Mouse (Mus musculus) embryonic facial prominence, embryonic 15.5 days (tissue): ENCODE data around the gene Pkp3. TPM values are rescaled to one million over a fixed set of nuclear protein-coding genes. Genes with fewer than 3 reads are reported as not detected.

Source experiments
- ATAC-seq: fragments of 200-750 bp; cut with Nextera tagmentation; 2 replicates; pipeline ENCODE4 v1.8.0; 2017; ENCODE audit warnings: low read depth, moderate TSS enrichment; ENCODE audit not compliant: insufficient number of reproducible peaks, low FRiP score, low TSS enrichment
- H3K27ac ChIP-seq: fragments of 300-500 bp; sonication (generic); replicated peaks from 2 replicates; pipeline ENCODE4 v1.5.1; 2015; ENCODE audit warnings: mild to moderate bottlenecking, inconsistent platforms
- H3K27me3 ChIP-seq: fragments of 300-500 bp; sonication (generic); 2 replicates; pipeline ENCODE4 v1.6.1; 2015; ENCODE audit warnings: inconsistent platforms
- H3K36me3 ChIP-seq: fragments of 300-500 bp; sonication (generic); 2 replicates; pipeline ENCODE4 v1.6.1; 2015; ENCODE audit warnings: mild to moderate bottlenecking, inconsistent platforms
- H3K4me1 ChIP-seq: fragments of 300-500 bp; sonication (generic); 2 replicates; pipeline ENCODE4 v1.6.1; 2015; ENCODE audit warnings: inconsistent platforms
- H3K4me2 ChIP-seq: fragments of 300-500 bp; sonication (generic); replicated peaks from 2 replicates; pipeline ENCODE4 v1.6.1; 2015; ENCODE audit warnings: mild to moderate bottlenecking, inconsistent platforms
- H3K4me3 ChIP-seq: fragments of 300-500 bp; sonication (generic); replicated peaks from 2 replicates; pipeline ENCODE4 v1.5.1; 2015; ENCODE audit warnings: mild to moderate bottlenecking, inconsistent platforms
- H3K9ac ChIP-seq: fragments of 300-500 bp; sonication (generic); 2 replicates; pipeline ENCODE4 v1.6.1; 2015; ENCODE audit warnings: inconsistent platforms
- H3K9me3 ChIP-seq: fragments of 300-500 bp; sonication (generic); replicated peaks from 2 replicates; pipeline ENCODE4 v1.6.1; 2016; ENCODE audit warnings: inconsistent platforms
- WGBS: fragments of 180-500 bp; shearing (Covaris S2); methylation state at CpG from one replicate; pipeline ENCODE4 v1.1.7; 2015; 5-methylcytosine and 5-hydroxymethylcytosine counted together
- polyA plus RNA-seq: library from polyadenylated mRNA; unstranded; fragments of >200 nt; fragmentation: Nextera tagmentation; extraction: Ambion mirVana; gene quantifications from 2 replicates; pipeline ENCODE4 v1.2.1, GENCODE M21; 2015

Gene Pkp3
- polyA plus RNA-seq, 1 experiment from 2014 or later = 118 TPM

DNA sequence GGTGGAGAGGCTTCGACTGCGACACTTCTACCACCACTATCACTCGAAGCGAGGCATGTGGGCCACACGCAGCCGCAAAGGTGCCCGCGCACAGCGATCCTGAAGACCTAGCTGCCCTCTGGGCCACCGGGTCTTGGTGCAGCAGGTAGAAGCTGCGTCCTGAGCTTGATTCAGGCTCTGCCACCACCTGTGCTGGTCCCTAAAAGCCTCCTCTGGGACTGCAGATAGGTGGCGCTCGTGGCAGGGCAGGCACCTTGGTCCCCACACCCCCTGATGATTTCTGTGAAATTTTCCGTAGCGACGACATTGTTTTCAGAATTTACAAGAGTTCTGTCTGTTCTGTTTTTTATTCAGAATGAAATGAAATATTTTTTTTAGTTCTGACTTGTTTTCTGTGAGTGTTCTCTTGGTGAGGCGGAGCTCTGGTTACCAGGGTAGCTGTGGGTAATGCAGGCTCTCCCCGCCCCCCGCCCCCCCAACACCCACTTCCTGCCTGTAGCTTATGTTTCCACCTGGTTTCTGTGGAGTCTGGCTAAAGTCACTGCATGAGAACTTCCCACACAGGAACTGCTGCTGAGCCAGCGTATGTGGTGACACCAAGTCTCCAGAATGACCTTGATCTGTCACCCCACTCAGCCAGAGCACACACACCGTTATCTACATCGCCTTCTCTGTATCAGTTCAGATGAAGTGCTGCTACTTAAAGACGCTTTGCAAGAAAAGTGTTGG is 5.8 kb upstream of the Pkp3 start:
- 27% methylated on average over 23 of the region's 23 CpGs for WGBS
- 0 out of 2 replicates have a peak, but pooled peaks cover 6% of the 10 kb centered on the region for H3K36me3 ChIP-seq
- H3K9ac ChIP-seq = no peak overlapping the region
- H3K4me3 ChIP-seq = no peak overlapping the region
- H3K27me3 ChIP-seq = peaks cover 20% of the 10 kb centered on the region
- peak overlapping the region; percentile 21; the same call in 1 of the 2 replicates for H3K4me2 ChIP-seq
- H3K4me1 ChIP-seq = peaks cover 18% of the 10 kb centered on the region
- H3K9me3 ChIP-seq = no peaks in the 10 kb centered on the region
- no peak overlapping the region for H3K27ac ChIP-seq
- ATAC-seq = no peak

- H3K4me2 ChIP-seq = no peak overlapping the region
Measured at GRCm38 (mm10) chr7:141073782-141074181, 4.2 kb upstream of the Pkp3 start.

GRCm38 (mm10) chr7:141078876-141079275 is 858 bp downstream of the Pkp3 start:
- 0 out of 2 replicates have a peak, but pooled peaks have one; percentile 40 for ATAC-seq
- peak overlapping the region; percentile 41 for H3K4me2 ChIP-seq
- H3K9ac ChIP-seq = no peak overlapping the region
- 54% methylated on average over 4 of the region's 4 CpGs for WGBS
- H3K27ac ChIP-seq = peak overlapping the region; percentile 84
- H3K36me3 ChIP-seq = peaks cover 5% of the 10 kb centered on the region; the same call in 1 of the 2 replicates
- peaks cover 3% of the 10 kb centered on the region; the same call in 1 of the 2 replicates for H3K4me1 ChIP-seq
- H3K9me3 ChIP-seq = no peaks in the 10 kb centered on the region
- no peaks in the 10 kb centered on the region for H3K27me3 ChIP-seq
- H3K4me3 ChIP-seq = peak overlapping the region; percentile 44

More at GRCm38 (mm10) chr7:141073782-141074181, 4.2 kb upstream of the Pkp3 start:
- no peaks in the 10 kb centered on the region for H3K36me3 ChIP-seq
- no peak overlapping the region for H3K9ac ChIP-seq
- H3K4me1 ChIP-seq = peaks cover 18% of the 10 kb centered on the region
- H3K4me3 ChIP-seq = no peak overlapping the region
- H3K27ac ChIP-seq = no peak overlapping the region
- H3K9me3 ChIP-seq = no peaks in the 10 kb centered on the region
- ATAC-seq = no peak
- peaks cover 20% of the 10 kb centered on the region for H3K27me3 ChIP-seq
- 68% methylated on average over 4 of the region's 4 CpGs for WGBS

GRCm38 (mm10) chr7:141079481-141080449 is 1.7 kb downstream of the Pkp3 start:
- Histone ChIP-seq H3K4me1 (peaks cover 3% of the 10 kb centered on the region; the same call in 1 of the 2 replicates), H3K27me3 (no peaks in the 10 kb centered on the region), H3K9ac (peak overlapping the region; percentile 37; the same call in 1 of the 2 replicates), H3K4me3 (peak overlapping the region; percentile 44), H3K36me3 (peaks cover 5% of the 10 kb centered on the region; the same call in 1 of the 2 replicates), H3K4me2 (peak overlapping the region; percentile 41), H3K9me3 (no peaks in the 10 kb centered on the region), H3K27ac (peak overlapping the region; percentile 84)
- 17% methylated on average over 34 of the region's 34 CpGs for WGBS
- ATAC-seq = peak; percentile 31; the same call in 1 of the 2 replicates

DNA sequence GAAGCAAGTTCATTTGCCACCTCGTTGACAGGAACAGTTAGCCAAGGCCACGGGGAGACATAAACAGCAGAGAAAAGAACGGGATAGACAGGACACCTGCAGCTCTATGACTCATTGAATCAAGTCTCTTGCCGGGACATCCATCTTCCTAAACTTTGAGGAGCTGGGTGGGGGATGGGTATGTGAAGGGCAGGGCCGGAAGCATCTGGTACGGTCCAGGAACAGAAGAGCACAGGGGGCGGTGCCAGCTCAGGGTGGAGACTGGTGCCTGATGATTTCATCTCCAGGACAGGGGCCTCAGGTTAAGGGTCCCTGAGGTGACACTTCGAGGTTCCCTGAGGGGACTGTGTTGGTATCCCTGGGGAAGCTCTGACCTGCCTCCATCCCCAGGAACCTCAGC is 9.9 kb downstream of the Pkp3 start:
- no peaks in the 10 kb centered on the region for H3K9me3 ChIP-seq
- peaks cover 17% of the 10 kb centered on the region for H3K27me3 ChIP-seq
- H3K4me2 ChIP-seq = no peak overlapping the region

GRCm38 (mm10) chr7:141088473-141088872 is 10.5 kb downstream of the Pkp3 start:
- Histone ChIP-seq H3K27me3 (peaks cover 17% of the 10 kb centered on the region), H3K4me3 (no peak overlapping the region), H3K9me3 (no peaks in the 10 kb centered on the region), H3K36me3 (no peaks in the 10 kb centered on the region), H3K27ac (no peak overlapping the region), H3K4me1 (peaks cover 24% of the 10 kb centered on the region), H3K9ac (no peak overlapping the region), H3K4me2 (no peak overlapping the region)
- 18% methylated on average over 18 of the region's 18 CpGs for WGBS
- ATAC-seq = no peak

More for the DNA sequence above, 9.9 kb downstream of the Pkp3 start:
- H3K36me3 ChIP-seq = peaks cover 3% of the 10 kb centered on the region; the same call in 1 of the 2 replicates
- no peak overlapping the region for H3K27ac ChIP-seq
- no peak overlapping the region for H3K4me3 ChIP-seq
- ATAC-seq = no peak
- H3K4me1 ChIP-seq = peaks cover 24% of the 10 kb centered on the region
- H3K9ac ChIP-seq = no peak overlapping the region
- WGBS = 28% methylated on average over 8 of the region's 8 CpGs

DNA sequence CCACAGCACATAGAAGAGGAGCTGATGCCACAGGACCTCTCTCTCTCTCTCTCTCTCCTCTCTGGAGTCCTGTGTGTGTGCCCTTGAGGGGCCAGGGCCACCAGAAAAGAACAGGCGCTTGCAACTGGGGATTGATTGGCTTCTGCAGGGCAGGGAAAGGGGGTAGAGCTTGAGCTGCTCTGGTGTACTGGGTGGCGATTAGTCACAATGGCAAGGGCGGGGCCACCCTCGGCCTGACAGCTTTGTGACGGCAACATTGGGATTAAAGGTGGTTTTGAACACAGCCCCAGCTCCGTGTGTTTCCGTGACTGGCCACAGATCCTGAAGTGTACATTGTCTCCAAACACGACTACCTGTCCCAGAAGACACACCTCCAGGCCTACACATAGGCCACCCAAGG is 12.2 kb downstream of the Pkp3 start:
- no peak for ATAC-seq
- WGBS = 56% methylated on average over 8 of the region's 8 CpGs
- Histone ChIP-seq H3K9ac (no peak overlapping the region), H3K9me3 (no peaks in the 10 kb centered on the region), H3K27ac (no peak overlapping the region), H3K4me2 (no peak overlapping the region), H3K27me3 (peaks cover 17% of the 10 kb centered on the region), H3K4me1 (peaks cover 24% of the 10 kb centered on the region), H3K4me3 (no peak overlapping the region), H3K36me3 (no peaks in the 10 kb centered on the region)

DNA sequence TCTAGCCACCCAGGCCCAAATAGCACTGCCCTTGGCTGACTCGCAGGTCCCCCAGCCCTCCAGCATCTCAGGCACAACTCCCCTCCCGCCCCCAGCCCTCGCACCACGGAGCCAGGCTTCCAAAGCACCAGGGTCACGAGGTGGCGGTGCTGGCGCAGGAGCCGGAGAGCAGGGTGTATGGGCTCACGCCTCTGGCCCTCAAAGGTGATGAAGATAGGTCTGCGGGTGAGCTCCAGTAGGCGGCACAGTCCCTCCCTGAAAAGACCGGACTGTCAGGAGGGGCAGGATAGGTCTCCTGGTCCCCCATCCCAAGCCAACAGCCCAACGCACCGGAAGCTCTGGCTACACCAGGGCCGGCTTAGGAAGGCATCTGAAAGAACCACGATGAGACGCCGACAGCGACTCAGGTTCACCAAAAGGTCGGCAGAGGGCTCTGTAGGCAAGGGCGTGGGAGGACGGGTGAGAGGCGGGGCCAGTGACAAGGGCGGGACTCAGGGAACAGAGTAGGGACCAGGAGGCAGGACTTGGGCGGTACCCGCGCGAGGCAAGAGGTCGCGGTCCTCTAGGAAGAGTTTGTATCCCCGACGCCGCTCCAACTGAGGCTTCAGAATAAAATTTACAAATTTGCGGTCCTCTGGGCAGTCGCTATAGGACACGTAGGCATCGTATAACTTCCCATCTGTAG is 14.2 kb downstream of the Pkp3 start:
- Histone ChIP-seq H3K4me2 (peak overlapping the region; percentile 46), H3K36me3 (no peaks in the 10 kb centered on the region), H3K27ac (no peak overlapping the region), H3K4me1 (peaks cover 29% of the 10 kb centered on the region), H3K9me3 (no peaks in the 10 kb centered on the region), H3K27me3 (peaks cover 17% of the 10 kb centered on the region), H3K9ac (no peak overlapping the region), H3K4me3 (peak overlapping the region; percentile 22)
- ATAC-seq = peak; percentile 80
- 7% methylated on average over 37 of the region's 37 CpGs for WGBS

DNA sequence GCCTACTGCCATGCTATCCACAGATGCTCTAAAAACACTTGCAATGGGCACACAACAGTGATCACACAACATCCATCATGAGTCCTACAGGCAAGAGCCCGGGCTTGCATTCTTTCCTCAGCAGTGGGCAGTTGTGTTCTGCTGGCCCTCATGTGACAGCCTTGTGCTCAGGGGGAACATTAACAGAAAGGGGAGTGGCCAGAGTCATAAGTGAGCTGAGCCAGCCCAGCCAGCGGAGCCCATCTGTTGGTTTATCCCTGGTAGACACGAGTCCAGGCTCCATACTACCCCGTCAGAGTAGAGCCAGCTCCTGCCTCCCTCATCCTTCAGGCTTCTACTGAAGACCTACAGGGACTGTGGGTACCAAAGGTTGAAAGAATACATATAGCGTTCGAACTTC is 15.9 kb downstream of the Pkp3 start:
- Histone ChIP-seq H3K4me3 (no peak overlapping the region), H3K27me3 (peaks cover 20% of the 10 kb centered on the region), H3K36me3 (no peaks in the 10 kb centered on the region), H3K9me3 (no peaks in the 10 kb centered on the region), H3K4me1 (peaks cover 17% of the 10 kb centered on the region), H3K9ac (no peak overlapping the region), H3K27ac (no peak overlapping the region), H3K4me2 (no peak overlapping the region)
- WGBS = 88% methylated on average over 6 of the region's 6 CpGs
- ATAC-seq = no peak

DNA sequence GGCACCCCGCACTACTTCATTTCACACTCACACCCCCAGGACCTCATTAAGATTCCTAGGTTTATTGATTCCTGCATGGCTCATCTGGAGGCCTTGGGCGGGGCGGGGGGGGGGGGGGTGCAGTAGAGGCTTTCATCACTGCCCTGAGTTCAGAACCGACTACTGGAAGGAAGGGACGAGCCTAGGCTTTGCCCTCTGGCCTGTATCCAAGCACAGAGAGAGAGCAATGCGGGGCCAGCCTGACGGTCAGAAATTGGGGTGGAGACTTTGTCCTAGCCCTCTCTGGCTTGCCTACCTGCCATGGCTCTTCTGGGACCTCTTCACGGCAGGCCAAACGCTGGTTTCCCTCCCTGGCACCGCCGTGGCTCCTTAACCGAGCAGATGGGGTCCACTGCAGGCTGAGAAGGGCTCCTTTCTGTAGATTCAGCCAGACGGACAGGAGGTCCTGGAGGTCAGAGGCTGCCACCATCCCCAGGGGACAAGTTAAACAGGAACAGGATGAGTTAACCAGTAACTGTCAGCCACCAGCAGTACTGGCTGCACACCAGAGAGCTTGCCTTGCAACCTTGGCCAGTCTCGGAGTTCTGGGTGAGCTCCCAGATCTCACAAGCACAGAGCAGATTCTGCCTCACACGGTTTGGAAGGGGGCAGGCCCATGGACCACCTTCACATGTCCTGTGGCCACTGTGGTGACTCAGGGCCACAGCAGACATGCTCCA is 16.6 kb downstream of the Pkp3 start:
- 54% methylated on average over 15 of the region's 15 CpGs for WGBS
- ATAC-seq = no peak
- peaks cover 17% of the 10 kb centered on the region for H3K27me3 ChIP-seq

More for the DNA sequence above, 16.6 kb downstream of the Pkp3 start:
- peaks cover 19% of the 10 kb centered on the region for H3K4me1 ChIP-seq
- H3K9me3 ChIP-seq = no peaks in the 10 kb centered on the region
- no peak overlapping the region for H3K9ac ChIP-seq
- H3K36me3 ChIP-seq = no peaks in the 10 kb centered on the region
- no peak overlapping the region for H3K27ac ChIP-seq
- no peak overlapping the region for H3K4me2 ChIP-seq
- H3K4me3 ChIP-seq = no peak overlapping the region
